Mouse (Mus musculus): ENCODE measurements around the gene Rsrp1.
A peak's percentile ranks its signal among the peaks of the same experiment; 100 is the strongest.
"Not testable (repeated sequence)": the region's sequence is repeated elsewhere in the genome, so short reads cannot be mapped to it uniquely, and the experiment has no call there.

Gene Rsrp1

DNA sequence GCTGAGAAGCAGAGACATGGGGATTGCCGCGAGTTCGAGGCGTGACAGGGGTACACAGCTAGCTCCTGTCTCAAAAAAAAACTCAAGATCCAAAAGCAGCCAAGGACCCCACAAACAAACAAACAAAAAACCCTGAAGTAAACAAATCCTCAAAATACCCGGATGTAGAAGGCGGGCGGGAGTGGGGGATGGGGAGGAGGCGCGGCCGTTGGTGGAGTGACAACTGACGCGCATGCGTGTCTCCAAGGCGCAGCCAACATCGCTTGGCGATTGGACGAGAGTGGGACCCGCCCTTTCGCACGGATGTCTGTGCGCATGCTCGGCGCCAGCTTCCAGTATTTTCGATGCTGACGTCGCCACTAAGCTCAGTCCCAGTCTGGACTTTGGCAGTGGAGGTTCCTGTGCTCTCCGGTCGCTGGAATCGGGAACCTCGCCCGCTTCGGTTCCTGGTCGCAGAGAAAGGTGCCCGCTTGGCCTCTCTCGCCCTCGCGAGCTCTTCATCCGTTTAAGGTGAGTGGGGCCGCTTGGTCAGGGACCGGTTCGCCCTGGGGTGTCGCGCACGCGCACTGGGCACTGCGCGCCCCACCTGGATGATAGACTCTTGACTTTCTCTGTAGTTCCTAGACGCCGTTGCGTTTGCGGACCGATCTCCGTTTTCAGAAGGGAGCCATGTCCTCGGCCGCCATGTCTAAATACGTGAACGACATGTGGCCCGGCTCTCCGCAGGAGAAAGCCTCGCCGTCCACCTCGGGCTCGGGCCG is at the start of gene Rsrp1:
Rsrp1 (plus strand) TSS at position 335 of the 761 bp plus-strand sequence.
- DNase-seq (ENCODE audit: low read depth), result peak; percentile 99

DNA sequence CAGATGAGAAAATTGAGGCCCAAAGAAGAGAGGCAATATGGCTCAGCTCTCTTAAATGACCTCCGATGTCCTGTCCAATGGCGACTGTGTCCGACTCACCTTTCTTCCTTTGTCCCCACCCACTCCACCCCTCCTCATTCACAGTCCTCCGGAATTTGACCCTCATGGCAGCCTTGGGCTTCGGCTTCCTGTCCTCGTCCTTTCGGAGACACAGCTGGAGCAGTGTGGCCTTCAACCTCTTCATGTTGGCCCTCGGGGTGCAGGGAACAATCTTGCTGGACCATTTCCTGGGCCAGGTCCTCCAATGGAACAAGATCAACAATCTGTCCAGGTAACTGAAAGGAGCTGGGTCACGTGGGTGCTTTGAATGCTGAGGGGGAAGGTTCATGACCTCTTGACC is 47.2 kb upstream of the Rsrp1 start:
- no peak for DNase-seq (ENCODE audit: low read depth)

DNA sequence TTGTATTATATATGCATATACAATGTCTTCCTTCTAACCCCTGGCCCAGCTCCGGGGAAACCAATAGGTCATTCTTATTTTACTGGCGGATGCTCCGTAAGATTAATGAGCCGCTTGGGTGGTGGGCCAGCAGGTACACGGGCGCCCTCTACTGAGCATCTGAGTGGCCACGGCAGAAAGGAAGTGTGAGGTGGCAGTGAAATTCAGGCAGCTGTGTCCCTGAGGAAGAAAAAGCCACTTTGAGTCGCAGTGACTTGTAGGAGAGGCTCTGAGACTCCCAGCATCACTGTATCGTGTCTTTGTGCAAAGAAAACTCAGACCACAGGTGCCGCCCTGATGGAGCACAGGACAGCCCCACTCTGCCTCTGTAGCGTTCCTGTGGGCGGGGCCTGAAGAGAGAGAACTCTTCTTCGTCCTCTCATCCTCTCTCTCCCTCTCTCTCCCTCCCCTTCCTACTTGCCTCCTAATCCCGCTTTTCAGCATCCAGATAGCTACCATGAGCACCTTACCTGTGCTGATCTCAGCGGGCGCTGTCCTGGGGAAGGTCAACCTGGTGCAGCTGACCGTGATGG is 43.9 kb upstream of the Rsrp1 start:
- peak; percentile 78 for DNase-seq (ENCODE audit: low read depth)

DNA sequence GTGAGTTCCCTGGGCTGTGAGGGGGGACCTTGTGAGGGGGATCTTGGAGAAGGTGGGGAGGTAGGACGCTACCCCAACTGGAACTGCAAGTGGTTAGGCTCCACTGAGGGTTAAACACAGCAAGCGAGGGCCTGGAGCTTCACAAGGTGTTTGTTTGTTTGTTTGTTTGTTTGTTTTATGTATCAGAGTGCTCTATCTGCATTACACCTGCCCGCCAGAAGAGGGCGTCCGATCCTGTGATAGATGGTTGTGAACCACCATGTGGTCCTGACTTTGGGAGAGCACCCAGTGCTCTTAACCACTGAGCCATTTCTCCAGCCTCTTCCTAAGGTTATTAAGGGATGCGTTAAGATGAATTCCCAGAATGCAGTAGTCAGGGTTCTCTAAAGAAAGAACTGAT is 43.4 kb upstream of the Rsrp1 start:
- peak; percentile 34 for DNase-seq (ENCODE audit: low read depth)

DNA sequence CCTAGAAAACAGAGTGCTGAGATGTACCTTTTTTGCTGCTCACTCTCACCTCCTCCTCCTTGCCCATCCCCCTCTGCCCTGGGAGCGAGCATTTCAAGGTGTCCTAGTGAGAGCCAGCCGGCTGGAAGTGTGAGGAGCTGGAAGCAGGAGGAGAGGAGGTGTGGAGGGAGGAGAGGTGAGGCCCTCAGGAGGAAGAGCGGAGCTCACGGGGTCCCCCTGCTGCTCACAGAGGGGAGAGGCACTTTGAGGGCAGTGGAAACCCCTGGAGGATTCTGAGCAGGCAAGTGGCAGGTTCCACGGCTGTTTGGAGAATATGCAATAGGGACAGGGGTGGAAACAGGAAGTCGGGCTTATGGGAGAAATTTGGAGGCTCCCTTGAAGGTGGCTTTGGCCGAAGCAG is 40.1 kb upstream of the Rsrp1 start:
- DNase-seq (ENCODE audit: low read depth), result peak; percentile 63

DNA sequence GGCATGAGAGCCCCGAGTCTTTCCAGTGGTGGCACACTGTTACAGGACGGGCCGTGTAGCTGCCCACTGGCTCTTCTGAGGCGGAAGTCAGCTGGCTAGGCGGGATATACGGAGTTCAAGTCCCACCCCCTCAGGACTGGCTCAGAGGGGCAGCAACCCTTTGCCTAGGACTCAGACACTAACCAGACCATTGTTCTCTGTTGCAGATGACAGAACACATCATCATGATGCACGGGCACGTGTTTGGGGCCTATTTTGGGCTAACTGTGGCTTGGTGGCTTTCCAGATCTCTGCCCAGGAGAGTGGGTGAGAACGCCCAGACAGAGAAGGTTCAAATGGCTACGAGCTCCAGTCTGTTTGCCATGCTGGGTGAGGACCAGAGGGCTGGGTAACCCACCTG is 39.6 kb upstream of the Rsrp1 start:
- DNase-seq (ENCODE audit: low read depth), result peak; percentile 11

DNA sequence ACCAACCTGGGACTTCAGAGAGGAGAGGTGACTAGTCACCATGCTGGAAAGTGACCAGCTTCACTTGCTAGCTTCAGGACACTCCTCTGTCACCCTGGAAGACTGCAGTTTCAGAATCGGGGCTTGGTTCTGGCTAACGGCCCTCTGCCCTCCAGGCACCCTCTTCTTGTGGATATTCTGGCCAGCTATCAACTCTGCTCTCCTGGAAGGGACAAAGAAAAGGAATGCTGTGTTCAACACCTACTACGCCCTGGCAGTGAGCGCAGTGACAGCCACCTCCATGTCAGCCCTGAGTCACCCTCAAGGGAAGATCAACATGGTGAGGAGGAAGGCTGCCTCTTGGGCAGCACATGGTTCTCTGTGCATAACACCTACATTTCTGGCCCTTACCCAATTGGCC is 39.0 kb upstream of the Rsrp1 start:
- no peak for DNase-seq (ENCODE audit: low read depth)

DNA sequence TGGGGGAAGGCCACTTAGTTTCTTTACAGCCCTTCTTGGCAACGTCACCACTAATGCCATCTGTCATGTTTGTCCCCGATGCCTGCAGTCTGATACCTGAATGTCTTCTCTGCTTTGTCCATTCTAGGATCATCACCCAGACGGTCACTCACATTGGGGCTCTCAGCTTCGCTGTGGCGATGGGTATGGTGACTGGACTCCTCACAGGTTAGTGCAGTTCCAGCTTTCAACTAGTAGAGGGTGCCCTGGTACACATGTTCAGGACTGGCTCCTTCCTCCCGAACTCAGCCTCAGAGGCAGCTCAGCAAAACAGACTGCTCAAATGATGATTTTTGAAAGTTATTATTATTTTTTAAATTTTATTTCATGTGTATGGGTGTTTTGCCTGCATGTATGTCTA is 31.3 kb upstream of the Rsrp1 start:
- DNase-seq (ENCODE audit: low read depth), result no peak

DNA sequence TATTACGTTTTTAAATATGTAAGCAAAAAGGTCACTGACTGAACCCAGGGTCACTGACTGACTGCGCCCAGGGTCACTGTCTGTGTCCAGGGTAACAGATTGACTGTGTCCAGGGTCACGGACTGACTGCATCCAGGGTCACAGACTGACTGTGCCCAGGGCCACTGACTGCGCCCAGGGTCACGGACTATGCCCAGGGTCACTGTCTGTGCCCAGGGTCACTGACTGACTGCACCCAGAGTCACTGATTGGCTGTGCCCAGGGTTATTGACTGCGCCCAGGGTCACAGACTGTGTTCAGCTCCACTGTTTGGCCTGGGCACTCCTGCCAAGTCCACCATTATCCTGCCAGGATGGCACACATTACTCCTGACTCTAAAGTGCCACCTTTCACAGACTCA is 26.1 kb upstream of the Rsrp1 start:
- DNase-seq (ENCODE audit: low read depth), result no peak

DNA sequence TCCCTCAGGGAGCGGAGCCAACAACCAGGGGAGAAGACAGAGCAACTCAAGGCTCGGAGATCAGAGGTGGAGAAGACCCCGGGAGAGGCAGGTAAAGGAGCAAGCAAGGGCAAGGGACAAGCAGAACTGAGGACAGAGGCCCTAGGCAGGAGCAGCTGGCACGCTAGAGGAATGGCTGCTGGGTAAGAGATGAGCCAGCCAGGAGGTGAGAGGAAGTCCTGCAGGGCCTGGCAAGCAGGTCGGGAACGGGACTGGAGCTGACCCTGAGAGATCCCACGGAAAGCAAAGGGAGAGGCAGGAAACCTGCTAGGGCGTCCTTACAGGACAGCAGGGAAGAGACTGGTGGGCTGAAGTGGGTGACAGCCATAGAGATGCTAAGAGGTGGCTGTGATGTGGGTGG is 22.3 kb upstream of the Rsrp1 start:
- DNase-seq (ENCODE audit: low read depth), result no peak

DNA sequence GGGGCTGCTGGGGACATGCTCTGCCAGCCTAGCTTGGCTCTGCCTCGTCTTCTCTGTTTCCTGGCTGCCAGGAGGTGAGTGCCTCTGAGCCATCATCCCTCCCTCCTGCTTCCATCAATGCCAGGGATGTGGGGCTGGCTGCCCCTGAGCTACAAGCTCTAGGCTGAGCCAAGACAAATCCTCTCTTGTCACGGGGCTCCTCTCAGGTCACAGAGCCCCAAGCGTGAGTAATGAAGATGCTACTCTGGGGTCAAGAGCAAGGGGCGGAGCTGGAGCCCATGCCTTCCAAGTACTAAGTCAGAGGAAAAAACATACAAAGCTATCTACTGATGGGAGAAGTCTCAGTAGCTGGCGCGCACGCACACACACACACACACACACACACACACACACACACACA is 20.3 kb upstream of the Rsrp1 start:
- DNase-seq (ENCODE audit: low read depth), result no peak

DNA sequence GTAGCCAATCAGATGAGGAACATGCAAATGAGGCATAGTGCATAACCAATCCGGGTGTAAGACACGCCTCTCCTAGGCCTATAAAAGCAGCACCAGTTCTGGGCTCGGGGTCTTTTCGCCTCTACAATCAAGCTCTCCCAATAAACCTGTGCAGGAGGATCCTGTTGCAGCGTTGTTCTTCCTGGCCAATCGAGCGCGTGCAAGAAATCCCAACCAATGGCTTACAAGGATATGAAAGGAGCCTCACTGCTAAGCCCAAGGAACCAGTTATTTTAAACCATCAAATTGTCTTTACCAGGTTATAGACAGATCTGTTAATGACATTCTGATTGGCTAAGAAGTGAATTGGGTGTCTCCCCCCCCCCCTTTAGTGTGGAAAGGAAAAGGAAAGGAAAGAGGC is 12.0 kb upstream of the Rsrp1 start:
- DNase-seq (ENCODE audit: low read depth), result not testable (repeated sequence)

DNA sequence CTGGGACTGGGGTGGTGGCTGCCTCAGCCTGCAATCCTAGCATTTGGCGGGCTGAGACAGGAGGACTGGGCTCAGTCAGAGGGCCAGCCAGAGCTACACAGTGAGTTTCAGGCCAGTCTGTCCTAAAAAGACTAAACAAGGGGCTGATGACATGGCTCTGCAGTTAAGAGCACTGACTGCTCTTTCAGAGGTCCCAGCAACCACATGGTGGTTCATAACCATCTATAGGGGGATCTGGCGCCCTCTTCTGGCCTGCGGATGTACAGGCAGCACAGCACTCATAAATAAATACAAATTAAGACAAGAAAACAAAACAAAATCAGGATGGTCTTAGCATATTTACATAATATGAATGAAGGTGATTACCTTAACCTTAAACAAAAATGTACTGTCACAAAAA is 10.0 kb upstream of the Rsrp1 start:
- DNase-seq (ENCODE audit: low read depth), result peak; percentile 84

DNA sequence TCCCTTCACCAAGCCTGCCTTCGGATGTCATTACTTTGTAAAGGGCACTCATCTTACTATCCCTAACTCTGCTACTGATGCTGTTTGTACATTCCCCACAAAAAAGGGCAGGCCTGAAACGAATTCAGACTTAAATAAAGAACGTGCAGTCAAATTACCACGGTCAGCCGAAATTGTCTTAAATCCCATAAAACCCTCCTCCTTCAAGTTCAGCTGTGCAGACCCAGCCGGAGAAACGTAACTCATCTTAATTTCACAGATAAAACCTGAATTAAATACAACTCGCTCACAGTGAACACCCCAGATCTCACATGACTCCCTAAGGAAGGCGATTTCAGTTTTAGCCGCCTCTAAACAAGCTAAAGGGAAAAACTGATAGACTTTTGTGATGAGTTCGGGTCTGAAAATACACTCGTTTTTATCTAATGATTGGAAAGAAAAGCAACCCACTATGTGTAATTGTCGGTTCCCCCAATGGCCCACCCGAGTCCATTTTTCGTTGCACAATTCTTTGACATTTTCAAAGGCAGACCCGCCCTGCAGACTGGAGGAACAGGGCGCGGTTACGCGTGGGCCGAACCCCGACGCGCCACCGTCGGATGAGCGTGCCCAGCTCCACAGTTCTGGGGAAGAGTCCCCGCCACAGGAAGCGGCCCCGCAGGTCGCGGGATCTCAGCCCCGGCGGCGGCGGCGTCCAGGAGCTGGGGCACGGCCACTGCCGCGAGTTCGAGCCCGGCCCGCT is 9.1 kb upstream of the Rsrp1 start:
- no peak for DNase-seq (ENCODE audit: low read depth)

DNA sequence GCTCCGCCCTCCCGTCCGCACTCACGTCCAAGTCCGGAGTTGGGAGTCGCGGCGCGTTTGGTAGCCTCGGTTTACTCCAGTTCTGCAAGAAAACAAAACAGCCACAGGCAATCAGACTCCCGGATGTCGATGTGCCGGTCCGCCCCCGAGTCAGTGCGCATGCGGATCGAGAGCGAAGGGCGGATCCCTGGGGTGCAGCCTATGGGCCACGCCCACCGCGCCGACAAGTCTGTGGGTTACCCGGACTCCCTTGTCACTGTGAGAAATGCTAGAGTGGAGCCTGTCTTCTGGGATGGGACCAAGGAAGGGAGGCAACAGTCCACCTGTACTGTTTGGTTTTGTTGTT is 8.6 kb upstream of the Rsrp1 start, which contains the start of gene Tmem50a:
Tmem50a (minus strand) TSS at position 161 of the 346 bp plus-strand sequence.
- DNase-seq (ENCODE audit: low read depth), result peak; percentile 95

DNA sequence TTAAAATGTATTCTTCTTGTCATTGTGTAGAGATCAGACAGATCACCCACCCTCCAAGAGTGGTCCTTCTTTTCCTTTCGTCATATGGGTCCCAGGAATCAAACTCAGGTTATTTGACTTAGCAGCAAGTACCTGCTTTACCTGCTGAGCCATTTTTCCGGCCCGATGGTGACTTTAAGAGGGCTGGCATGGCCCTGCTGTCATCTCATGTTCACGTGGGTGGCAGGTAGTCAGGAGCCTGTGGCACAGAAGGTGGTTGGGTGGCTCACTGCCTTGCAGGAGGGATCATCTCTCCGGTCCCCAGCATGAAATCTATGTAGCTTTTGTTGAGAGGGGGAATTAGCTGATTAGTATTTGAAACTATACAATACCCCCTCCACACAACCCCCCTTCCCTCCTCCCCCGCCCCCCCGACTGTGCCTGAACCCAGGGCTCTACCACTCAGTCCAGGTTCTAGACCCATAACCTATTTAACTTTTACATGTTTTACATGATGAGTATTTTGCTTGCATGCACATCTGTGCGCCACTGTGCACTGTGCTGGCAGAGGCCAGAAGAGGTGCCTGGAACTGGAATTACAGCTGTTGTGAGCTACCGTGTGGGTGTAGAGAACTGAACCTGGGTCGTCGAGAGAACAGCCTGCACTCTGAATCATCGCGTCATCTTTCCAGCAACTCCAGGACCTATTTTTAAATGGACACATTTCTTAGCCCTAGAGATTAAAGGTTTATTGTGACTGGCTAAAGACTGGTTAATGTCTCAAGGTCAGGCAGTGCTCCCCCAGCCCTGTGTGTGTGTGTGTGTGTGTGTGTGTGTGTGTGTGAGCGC is 8.0 kb upstream of the Rsrp1 start:
- DNase-seq (ENCODE audit: low read depth), result peak; percentile 7

DNA sequence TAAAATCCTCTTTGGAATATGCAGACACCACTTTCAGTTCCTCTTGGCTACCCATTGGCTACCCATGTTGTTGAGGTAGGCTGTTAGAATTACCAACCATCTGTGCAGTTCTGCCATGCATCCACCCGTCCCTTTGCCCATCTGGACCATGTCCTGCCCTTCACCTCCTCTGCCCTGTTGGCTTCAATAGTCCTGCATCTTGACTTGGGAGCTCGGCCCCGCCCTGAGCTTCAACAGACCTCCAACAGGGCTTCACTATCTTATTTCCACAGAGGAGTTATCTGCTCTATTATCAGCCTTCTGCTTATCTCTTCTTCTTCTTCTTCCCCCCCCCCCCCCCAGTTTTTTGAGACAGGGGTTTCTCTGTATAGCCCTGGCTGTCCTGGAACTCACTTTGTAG is 6.2 kb upstream of the Rsrp1 start:
- DNase-seq (ENCODE audit: low read depth), result no peak

DNA sequence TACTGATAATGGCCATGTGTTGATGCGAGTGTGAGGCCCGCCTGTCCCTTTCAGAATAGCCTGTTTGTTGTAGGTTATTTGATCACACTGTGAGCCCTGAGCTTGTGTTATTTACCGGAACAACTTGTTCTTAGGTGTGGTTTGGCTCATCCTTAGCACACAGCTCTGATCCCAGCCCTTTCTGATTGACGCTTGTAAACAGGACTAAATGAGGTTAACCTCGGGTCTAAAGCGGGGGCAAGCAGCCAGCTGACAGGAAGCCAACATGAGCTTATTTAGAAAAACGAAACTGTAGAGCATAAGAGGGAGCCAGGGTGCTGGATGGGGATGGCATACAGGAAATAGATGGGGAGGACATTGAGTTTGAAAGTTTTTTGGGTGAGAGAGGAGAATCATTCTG is 5.0 kb upstream of the Rsrp1 start:
- peak; percentile 83 for DNase-seq (ENCODE audit: low read depth)

DNA sequence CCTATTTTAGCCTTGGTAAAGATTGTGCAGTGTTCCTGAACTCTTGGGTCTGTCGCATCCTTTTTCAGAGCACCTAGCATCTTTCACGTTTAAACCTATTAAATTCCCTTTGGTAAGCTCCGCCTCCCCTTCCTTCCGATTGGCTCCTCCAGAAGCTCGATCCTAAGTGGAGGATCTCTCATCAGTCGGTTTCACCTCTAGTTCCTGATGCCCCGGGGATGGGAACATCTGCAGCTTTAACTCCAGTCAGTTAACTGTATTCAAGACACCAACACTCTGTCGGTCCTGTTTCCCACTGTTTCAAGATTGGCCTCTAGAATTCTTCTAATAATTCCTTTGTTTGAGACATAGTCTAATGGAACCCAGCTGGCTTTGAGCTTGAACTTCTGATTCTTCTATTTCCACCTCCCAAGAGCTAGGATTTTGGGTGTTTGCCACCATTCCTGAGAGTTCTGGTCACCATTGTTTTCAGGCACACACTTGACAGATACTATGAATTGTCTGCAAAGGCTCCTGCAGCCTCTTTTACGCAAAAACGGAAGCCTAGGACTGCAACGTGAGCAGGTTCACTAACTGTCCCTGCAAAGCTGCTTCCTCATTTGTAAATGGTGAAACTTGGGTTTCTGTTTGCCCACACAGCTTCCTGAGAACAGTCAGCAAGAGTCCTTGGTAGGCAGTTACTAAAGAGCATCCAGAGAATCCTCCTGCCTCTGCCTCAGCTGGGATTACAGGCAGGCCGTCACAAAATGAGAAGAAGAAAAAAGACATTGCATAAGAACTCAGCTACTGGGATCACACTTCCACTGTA is 3.5 kb upstream of the Rsrp1 start:
- DNase-seq (ENCODE audit: low read depth), result peak; percentile 50

DNA sequence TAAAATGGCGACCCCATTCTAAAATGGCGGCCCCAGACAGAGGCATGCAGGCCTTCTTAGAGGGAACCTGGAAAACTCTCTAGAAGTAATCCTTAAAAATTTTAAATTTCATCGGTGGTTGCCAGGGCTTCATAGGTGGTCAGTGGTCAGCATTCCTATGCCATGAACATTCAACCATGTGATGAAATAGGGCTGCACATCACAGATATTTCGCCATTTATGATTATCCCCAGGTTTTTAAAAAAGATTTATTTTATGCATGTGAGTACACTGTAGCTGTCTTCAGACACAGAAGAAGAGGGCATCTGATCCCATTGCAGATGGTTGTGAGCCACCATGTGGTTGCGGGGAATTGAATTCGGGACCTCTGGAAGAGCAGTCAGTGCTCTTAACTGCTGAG is 2.8 kb upstream of the Rsrp1 start:
- peak; percentile 77 for DNase-seq (ENCODE audit: low read depth)

DNA sequence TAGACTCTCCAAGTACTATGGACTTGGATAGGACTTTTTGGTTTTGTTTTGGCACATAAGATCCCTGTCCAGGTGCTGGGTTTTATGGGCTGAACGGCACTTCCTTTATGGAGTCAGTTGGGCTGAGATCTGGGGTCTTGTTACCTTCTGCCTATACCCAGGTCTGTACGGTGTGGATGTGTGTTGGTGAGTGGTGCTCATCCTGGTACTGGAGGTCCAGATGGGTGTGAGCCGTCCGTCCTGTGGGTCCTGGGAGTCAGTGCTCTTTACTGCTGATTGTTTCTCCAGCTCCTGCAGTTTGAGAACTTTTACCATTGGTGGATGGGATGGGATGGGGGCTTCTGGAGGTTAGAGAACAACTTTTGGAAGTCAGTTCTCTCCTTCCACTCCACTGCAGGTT is 1.7 kb upstream of the Rsrp1 start:
- no peak for DNase-seq (ENCODE audit: low read depth)

Data from NIH3T3 (cell line).